Mouse (Mus musculus) lung, postnatal 14 days (tissue): ENCODE measurements at regions not wholly inside any gene's neighbourhood (a gene's known extent, or its start where the extent isn't known, plus 50 kb on each side); places are given as distances from the start of the nearest gene placed in this dataset.
A peak's percentile ranks its signal among the peaks of the same experiment; 100 is the strongest.

Experiments used
- DNase-seq: peaks from one replicate; pipeline ENCODE4 v3.0.0; 2021

DNA sequence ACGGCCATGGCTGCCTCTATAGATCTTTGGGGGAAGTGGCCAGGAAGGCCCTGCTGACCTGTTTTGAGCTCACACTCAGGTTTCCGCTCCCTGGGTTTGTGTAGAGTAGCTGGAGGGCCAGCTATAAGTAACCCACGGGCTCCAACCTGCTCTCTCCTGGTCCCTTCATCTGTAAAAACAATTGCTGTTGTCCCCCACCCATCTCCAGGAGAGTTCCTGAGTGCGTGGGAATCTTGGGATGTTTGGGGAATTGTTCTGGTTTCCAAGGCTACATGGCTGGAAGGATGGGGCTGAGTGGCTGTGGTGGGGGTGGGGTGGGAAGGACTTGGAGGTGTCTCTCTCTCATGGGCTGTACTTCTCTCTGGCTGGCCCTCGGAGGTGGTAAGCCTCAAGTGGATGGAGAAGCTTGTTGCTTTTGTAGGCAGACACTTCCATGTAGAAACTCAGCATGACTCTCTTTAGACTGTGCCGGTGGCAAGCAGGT is 86.0 kb downstream of the Ackr3 start:
- DNase-seq, result no peak

- no peak for DNase-seq
These were observed 86.8 kb downstream of the Ackr3 start for GRCm38 (mm10) chr1:90290428-90291197.

DNA sequence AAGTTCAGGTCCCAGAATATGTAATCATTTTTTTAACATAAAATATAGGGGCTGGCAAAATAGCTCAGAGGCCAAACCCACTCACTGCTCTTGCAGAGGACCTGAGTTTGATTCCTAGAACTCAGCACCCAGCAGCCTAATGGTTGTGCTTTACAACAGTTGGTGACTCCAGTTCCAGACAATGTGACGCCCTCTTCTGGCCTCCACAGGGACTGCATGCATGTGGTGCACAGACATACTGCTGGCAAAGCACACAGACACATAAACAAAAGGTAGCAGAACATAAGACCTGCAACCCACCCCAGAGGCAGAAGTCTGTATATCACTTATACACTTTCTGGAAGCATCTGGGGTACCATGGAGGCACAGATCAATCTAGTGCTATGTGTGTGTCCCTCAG is 87.5 kb downstream of the Ackr3 start:
- no peak for DNase-seq

- DNase-seq, result no peak
These were observed 94.0 kb downstream of the Ackr3 start for GRCm38 (mm10) chr1:90297751-90298150.

DNA sequence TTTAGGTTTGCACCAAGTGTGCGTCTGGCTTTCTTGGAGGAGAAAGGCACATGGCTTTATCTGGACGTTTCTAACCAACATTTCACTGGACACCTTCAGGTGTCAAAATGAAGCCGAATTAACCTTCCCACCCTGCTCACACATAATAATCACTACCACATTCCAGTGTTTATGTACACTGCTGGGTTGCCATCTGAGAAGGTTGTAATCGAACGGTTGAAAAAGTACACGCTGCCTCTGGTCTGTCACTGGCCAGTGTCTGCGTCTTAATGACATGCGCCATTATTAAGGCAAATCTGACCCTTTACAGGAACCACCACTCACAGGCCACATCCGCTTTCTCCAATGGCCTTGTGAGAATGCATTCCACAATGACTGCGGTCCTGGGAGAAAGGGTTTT is 96.4 kb downstream of the Ackr3 start:
- DNase-seq, result no peak

- DNase-seq, result no peak
These were observed 100.6 kb downstream of the Ackr3 start for GRCm38 (mm10) chr1:90304331-90304730.

DNA sequence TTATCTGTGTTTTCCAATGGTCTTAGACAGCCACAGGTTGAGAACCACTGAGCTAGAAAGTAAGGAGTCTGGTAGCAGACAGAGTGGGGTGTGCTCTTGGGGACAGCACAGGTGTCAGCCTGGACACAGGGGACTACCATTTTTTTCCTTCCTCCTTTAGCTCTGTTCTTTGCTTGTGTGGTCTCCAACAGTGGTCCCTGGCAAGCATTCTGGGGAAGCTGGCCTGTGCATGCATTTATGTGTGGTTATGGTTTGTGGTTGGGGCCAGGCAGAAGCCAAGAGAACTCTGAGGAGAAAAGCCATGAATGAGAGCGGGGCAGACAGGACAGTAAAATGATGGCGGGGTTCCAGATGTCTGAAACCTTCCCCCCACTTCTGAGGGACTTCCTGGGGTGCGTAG is 107.2 kb downstream of the Ackr3 start:
- no peak for DNase-seq

GRCm38 (mm10) chr1:90311649-90312442 is 108.1 kb downstream of the Ackr3 start:
- DNase-seq, result no peak

- no peak for DNase-seq
These were observed 110.1 kb downstream of the Ackr3 start for GRCm38 (mm10) chr1:90313750-90314359.

DNA sequence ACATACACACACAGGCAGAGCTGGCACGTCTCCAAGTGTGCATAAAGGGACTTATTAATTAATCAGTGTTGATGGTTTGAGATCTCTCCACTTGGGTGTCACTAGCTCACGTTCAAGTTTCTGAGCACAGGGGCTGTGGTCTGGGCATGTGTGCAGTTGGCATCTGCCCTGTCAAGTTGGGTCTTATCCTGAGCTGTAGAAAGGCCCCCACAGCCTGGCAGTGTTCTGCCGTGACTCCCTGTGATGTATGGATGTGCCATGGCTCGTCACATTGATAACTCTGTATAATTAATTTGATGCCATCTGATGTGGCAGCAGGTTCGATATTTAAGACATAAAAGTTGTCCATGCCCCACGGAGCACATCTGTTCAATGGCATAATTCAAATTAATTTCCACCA is 114.1 kb downstream of the Ackr3 start:
- DNase-seq, result no peak

GRCm38 (mm10) chr1:90318502-90318901 is 114.7 kb downstream of the Ackr3 start:
- DNase-seq, result no peak

GRCm38 (mm10) chr1:90320518-90320917 is 116.7 kb downstream of the Ackr3 start:
- no peak for DNase-seq

- DNase-seq, result no peak
These were observed 117.7 kb downstream of the Ackr3 start for GRCm38 (mm10) chr1:90321501-90321900.

DNA sequence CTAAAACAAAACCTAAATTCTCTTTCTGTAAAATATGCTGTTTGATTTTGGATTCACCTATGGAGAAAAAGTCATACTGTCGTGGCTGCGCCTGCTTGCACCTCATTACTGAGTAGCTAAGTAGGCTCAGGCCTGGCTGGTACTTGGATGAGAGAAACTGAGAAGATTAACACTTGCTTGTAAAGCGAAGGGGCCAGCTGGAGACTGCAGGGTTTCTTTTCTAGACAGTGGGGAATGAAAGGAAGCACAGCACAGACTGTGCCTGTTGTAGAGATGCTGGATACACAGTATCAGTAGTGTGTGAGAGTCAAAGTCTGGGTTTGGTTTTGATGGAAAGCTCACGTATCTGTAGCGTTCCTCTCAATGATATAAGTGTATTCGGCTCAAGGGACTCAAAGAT is 123.5 kb downstream of the Ackr3 start:
- DNase-seq, result no peak

DNA sequence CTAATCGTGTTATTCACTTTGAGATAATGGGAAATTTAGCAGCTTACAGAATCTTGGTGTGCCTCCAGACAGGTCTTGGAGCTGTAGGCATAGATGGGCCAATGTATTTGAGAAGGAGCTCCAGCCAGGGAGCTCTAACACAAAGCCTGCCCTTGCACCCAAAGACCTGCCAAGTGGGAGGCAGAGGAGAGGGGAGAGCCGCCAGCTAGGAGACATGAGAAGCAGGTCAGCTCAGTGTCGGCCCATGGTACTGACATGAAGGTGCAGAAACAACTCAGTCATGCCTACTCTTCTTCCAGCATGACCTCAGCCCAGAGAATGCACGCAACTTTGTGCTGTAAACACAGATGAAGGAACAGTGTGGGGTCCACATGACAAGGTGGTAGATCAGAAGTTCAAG is 128.8 kb downstream of the Ackr3 start:
- no peak for DNase-seq

GRCm38 (mm10) chr1:90333676-90334430 is 130.1 kb downstream of the Ackr3 start:
- no peak for DNase-seq

DNA sequence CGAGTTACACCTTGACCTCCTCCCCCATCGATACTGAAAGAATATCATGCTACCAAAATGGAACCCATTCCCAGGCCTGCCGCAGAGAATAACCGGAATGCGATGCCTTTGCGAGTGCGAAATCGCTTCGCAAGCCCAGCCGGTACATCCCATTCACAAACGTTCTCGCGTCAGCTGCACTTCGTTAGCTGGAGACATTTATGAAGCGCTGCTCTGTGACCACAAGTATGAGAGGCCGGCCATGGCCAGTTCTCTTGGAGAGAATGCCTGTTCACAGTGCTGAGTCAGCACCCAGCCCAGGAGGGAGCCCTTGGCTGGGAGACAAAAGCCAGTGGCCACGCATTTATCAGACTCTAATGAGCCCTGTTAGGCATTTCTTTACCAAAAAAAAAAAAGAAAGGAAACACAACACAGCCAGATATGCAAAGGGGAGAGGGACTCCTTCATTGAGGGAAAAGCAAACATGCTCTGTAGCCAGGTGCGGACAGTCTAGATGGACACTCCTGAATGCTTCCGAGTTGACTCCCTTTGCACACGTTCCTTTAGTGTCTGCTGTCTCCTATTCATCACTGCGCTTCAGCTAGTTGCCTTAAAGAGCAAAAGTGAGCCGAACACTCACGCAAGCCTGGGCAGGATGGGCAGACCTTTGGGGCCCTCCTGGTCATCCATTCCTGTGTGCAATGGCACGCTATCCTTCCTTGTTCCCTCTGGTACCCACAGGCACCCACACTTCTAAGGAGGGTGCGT is 131.4 kb downstream of the Ackr3 start:
- DNase-seq, result peak; percentile 42

- peak; percentile 31 for DNase-seq
These were observed 134.1 kb downstream of the Ackr3 start for GRCm38 (mm10) chr1:90337876-90338316.

- no peak for DNase-seq
These were observed 138.6 kb downstream of the Ackr3 start for GRCm38 (mm10) chr1:90342346-90342745.

DNA sequence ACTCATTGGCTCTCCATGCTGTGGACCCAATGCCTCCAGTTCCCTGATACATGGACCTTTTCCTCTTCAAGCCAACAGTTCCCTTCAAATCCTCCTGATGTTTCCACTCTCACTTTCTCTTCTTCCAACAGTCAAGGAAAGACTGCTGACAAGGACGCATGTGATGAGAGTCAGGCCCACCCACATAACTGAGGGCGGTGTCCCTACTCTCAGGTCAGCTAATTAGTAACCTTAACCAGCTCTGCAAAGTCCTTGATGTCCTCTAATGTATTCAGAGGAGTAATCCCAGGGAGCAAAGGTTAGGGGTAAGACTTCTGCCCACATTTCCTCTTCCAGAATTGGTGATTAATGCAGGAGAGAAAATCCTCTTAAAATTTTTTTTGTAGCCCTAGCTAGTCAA is 139.7 kb downstream of the Ackr3 start:
- no peak for DNase-seq

- DNase-seq, result no peak
These were observed 143.3 kb downstream of the Ackr3 start for GRCm38 (mm10) chr1:90347032-90347431.

GRCm38 (mm10) chr1:90349611-90350010 is 145.8 kb downstream of the Ackr3 start:
- no peak for DNase-seq
